Mouse (Mus musculus): ENCODE results near the gene Prickle4.
"Not testable (repeated sequence)": the region's sequence is repeated elsewhere in the genome, so short reads cannot be mapped to it uniquely, and the experiment has no call there.

Prickle4 gene

GRCm38 (mm10) chr17:47672311-47673111, 22.0 kb downstream of the Prickle4 start:
- CTCF ChIA-PET = no interaction called here

GRCm38 (mm10) chr17:47671988-47672310, 22.6 kb downstream of the Prickle4 start:
- CTCF ChIA-PET = interaction anchor here (0.5 kb wide), 1 partner anchor 277 kb away, joined by 5 read pairs; no protein-coding TSS in a partner anchor

GRCm38 (mm10) chr17:47669166-47669565, 25.4 kb downstream of the Prickle4 start:
- CTCF ChIA-PET = no interaction called here

- CTCF ChIA-PET = no interaction called here
These were observed 30.1 kb downstream of the Prickle4 start for GRCm38 (mm10) chr17:47664474-47664873.

- CTCF ChIA-PET = no interaction called here
These were observed 31.4 kb downstream of the Prickle4 start for GRCm38 (mm10) chr17:47663009-47663713.

- CTCF ChIA-PET = interaction anchor here (0.6 kb wide), 1 partner anchor 944 kb away, joined by 5 read pairs; no protein-coding TSS in a partner anchor
These were observed 35.7 kb downstream of the Prickle4 start for GRCm38 (mm10) chr17:47658741-47659243.

- CTCF ChIA-PET = no interaction called here
These were observed 36.6 kb downstream of the Prickle4 start for GRCm38 (mm10) chr17:47657901-47658300.

GRCm38 (mm10) chr17:47655697-47656096, 38.8 kb downstream of the Prickle4 start:
- CTCF ChIA-PET = interaction anchor here (0.6 kb wide), 1 partner anchor 87 kb away, joined by 3 read pairs; no protein-coding TSS in a partner anchor

GRCm38 (mm10) chr17:47654346-47654745, 40.2 kb downstream of the Prickle4 start:
- CTCF ChIA-PET = not testable (repeated sequence)

- CTCF ChIA-PET = interaction anchor here (0.7 kb wide), 1 partner anchor 134 kb away, joined by 4 read pairs; no protein-coding TSS in a partner anchor
These were observed 42.6 kb downstream of the Prickle4 start for GRCm38 (mm10) chr17:47651953-47652352.

GRCm38 (mm10) chr17:47648966-47649365, 45.6 kb downstream of the Prickle4 start:
- CTCF ChIA-PET = no interaction called here

GRCm38 (mm10) chr17:47646683-47647082, 47.9 kb downstream of the Prickle4 start:
- CTCF ChIA-PET = interaction anchor here (0.6 kb wide), 1 partner anchor 37 kb away, joined by 3 read pairs; no protein-coding TSS in a partner anchor

GRCm38 (mm10) chr17:47642992-47643391, 51.5 kb downstream of the Prickle4 start:
- CTCF ChIA-PET = interaction anchor here (0.6 kb wide), 1 partner anchor 126 kb away, joined by 3 read pairs; no protein-coding TSS in a partner anchor
